Mouse (Mus musculus) forebrain, embryonic 13.5 days (tissue): ENCODE data around the gene Carmil3. TPM values are rescaled to one million over a fixed set of nuclear protein-coding genes. Genes with fewer than 3 reads are reported as not detected.

ENCODE experiments used
- ATAC-seq: fragments of 200-750 bp; cut with Nextera tagmentation; 2 replicates; pipeline ENCODE4 v1.8.0; 2017
- H3K27ac ChIP-seq: fragments of 300-500 bp; sonication (generic); 2 replicates; pipeline ENCODE4 v1.5.1; 2015; ENCODE audit warnings: inconsistent platforms, mild to moderate bottlenecking, moderate library complexity
- H3K27me3 ChIP-seq: fragments of 300-500 bp; sonication (generic); 2 replicates; pipeline ENCODE4 v1.6.1; 2015; ENCODE audit warnings: mild to moderate bottlenecking, inconsistent platforms
- H3K36me3 ChIP-seq: fragments of 300-500 bp; sonication (generic); 2 replicates; pipeline ENCODE4 v1.6.1; 2015; ENCODE audit warnings: mild to moderate bottlenecking, inconsistent platforms; ENCODE audit not compliant: poor library complexity, severe bottlenecking
- H3K4me1 ChIP-seq: fragments of 300-500 bp; sonication (generic); 2 replicates; pipeline ENCODE4 v1.6.1; 2015; ENCODE audit warnings: inconsistent platforms
- H3K4me2 ChIP-seq: fragments of 300-500 bp; sonication (generic); 2 replicates; pipeline ENCODE4 v1.6.1; 2015; ENCODE audit warnings: inconsistent platforms, mild to moderate bottlenecking, moderate library complexity
- H3K4me3 ChIP-seq: fragments of 300-500 bp; sonication (generic); 2 replicates; pipeline ENCODE4 v1.5.1; 2015; ENCODE audit warnings: mild to moderate bottlenecking, inconsistent platforms
- H3K9ac ChIP-seq: fragments of 300-500 bp; sonication (generic); 2 replicates; pipeline ENCODE4 v1.6.1; 2015; ENCODE audit warnings: mild to moderate bottlenecking, inconsistent platforms
- H3K9me3 ChIP-seq: fragments of 300-500 bp; sonication (generic); replicated peaks from 2 replicates; pipeline ENCODE4 v1.6.1; 2016; ENCODE audit warnings: inconsistent platforms
- WGBS: fragments of 180-500 bp; shearing (Covaris S2); methylation state at CpG from one replicate; pipeline ENCODE4 v1.1.7; 2015; 5-methylcytosine and 5-hydroxymethylcytosine counted together
- polyA plus RNA-seq: library from polyadenylated mRNA; unstranded; fragments of >200 nt; fragmentation: Nextera tagmentation; extraction: Ambion mirVana; gene quantifications from 2 replicates; pipeline ENCODE4 v1.2.1, GENCODE M21; 2015

The Carmil3 gene
- polyA plus RNA-seq, 1 experiment from 2014 or later, result 23.3 TPM

GRCm38 (mm10) chr14:55551347-55551746, 60.9 kb downstream of the Carmil3 start:
- no peak overlapping the region for H3K4me2 ChIP-seq
- H3K4me1 ChIP-seq, result no peaks in the 10 kb centered on the region
- H3K27me3 ChIP-seq, result no peaks in the 10 kb centered on the region
- H3K36me3 ChIP-seq, result peaks cover 20% of the 10 kb centered on the region
- ATAC-seq, result no peak
- H3K27ac ChIP-seq, result no peak overlapping the region
- H3K4me3 ChIP-seq, result no peak overlapping the region
- H3K9ac ChIP-seq, result no peak overlapping the region
- WGBS, result 73% methylated on average over 5 of the region's 5 CpGs
- no peaks in the 10 kb centered on the region for H3K9me3 ChIP-seq

- H3K4me1 ChIP-seq, result no peaks in the 10 kb centered on the region
- ATAC-seq, result no peak
- H3K9me3 ChIP-seq, result no peaks in the 10 kb centered on the region
- H3K27me3 ChIP-seq, result no peaks in the 10 kb centered on the region
- H3K4me3 ChIP-seq, result no peak overlapping the region
- H3K27ac ChIP-seq, result no peak overlapping the region
- no peak overlapping the region for H3K4me2 ChIP-seq
- WGBS, result 94% methylated on average over 8 of the region's 8 CpGs
- H3K9ac ChIP-seq, result no peak overlapping the region
- H3K36me3 ChIP-seq, result peaks cover 20% of the 10 kb centered on the region
Measured at GRCm38 (mm10) chr14:55551794-55552193, 61.3 kb downstream of the Carmil3 start.

- Histone ChIP-seq H3K9me3 (no peaks in the 10 kb centered on the region), H3K36me3 (no peaks in the 10 kb centered on the region), H3K4me2 (no peak overlapping the region), H3K9ac (no peak overlapping the region), H3K27me3 (no peaks in the 10 kb centered on the region), H3K4me3 (no peak overlapping the region), H3K27ac (no peak overlapping the region), H3K4me1 (peaks cover 7% of the 10 kb centered on the region)
- ATAC-seq, result no peak
Measured at GRCm38 (mm10) chr14:55554635-55555034, 64.2 kb downstream of the Carmil3 start.

- Histone ChIP-seq H3K9me3 (no peaks in the 10 kb centered on the region), H3K27me3 (no peaks in the 10 kb centered on the region), H3K27ac (no peak overlapping the region), H3K36me3 (no peaks in the 10 kb centered on the region), H3K4me3 (no peak overlapping the region), H3K4me1 (peaks cover 7% of the 10 kb centered on the region), H3K4me2 (no peak overlapping the region), H3K9ac (no peak overlapping the region)
- ATAC-seq, result no peak
- 85% methylated on average over 3 of the region's 3 CpGs for WGBS
Measured at GRCm38 (mm10) chr14:55555788-55556187, 65.3 kb downstream of the Carmil3 start.

- Histone ChIP-seq H3K4me2 (no peak overlapping the region), H3K9ac (no peak overlapping the region), H3K36me3 (no peaks in the 10 kb centered on the region), H3K27ac (no peak overlapping the region), H3K27me3 (no peaks in the 10 kb centered on the region), H3K9me3 (no peaks in the 10 kb centered on the region), H3K4me3 (no peak overlapping the region), H3K4me1 (peaks cover 19% of the 10 kb centered on the region)
- ATAC-seq, result no peak
- WGBS, result 26% methylated on average over 5 of the region's 5 CpGs
Measured at GRCm38 (mm10) chr14:55557003-55557402, 66.6 kb downstream of the Carmil3 start.

- WGBS, result 91% methylated on average over 3 of the region's 3 CpGs
- peaks cover 21% of the 10 kb centered on the region for H3K4me1 ChIP-seq
- H3K27ac ChIP-seq, result no peak overlapping the region
- no peak overlapping the region for H3K4me2 ChIP-seq
- ATAC-seq, result no peak
- H3K4me3 ChIP-seq, result no peak overlapping the region
- H3K36me3 ChIP-seq, result no peaks in the 10 kb centered on the region
- H3K9ac ChIP-seq, result no peak overlapping the region
- no peaks in the 10 kb centered on the region for H3K9me3 ChIP-seq
- H3K27me3 ChIP-seq, result no peaks in the 10 kb centered on the region
Measured at GRCm38 (mm10) chr14:55557587-55557986, 67.1 kb downstream of the Carmil3 start.

Other genes with a start within 250 kb of the Carmil3 start
- gene Dhrs4, start 11.9 kb upstream of the Carmil3 start, polyA plus RNA-seq, result 65.5 and 70.4 TPM in 2 replicates
- gene Cpne6, start 19.8 kb downstream of the Carmil3 start, polyA plus RNA-seq, result 1.5 and 2.0 TPM in 2 replicates
- not detected in 2 replicates for gene Nrl, start 34.3 kb downstream of the Carmil3 start, polyA plus RNA-seq
- gene Pck2, start 49.6 kb downstream of the Carmil3 start, polyA plus RNA-seq, result 17.9 and 18.1 TPM in 2 replicates
- 108 and 115 TPM in 2 replicates for gene Dcaf11, start 69.4 kb downstream of the Carmil3 start, polyA plus RNA-seq
- gene A730061H03Rik, start 69.8 kb downstream of the Carmil3 start, polyA plus RNA-seq, result 0.63 TPM in 1 of 2 replicates, not detected in the other
- gene Fitm1, start 85.0 kb downstream of the Carmil3 start, polyA plus RNA-seq, result not detected in 2 replicates
- 154 and 156 TPM in 2 replicates for gene Psme1, start 87.5 kb downstream of the Carmil3 start, polyA plus RNA-seq
- gene Emc9, start 94.7 kb downstream of the Carmil3 start, polyA plus RNA-seq, result 8.2 and 8.8 TPM in 2 replicates
- gene Psme2, start 100.5 kb downstream of the Carmil3 start, polyA plus RNA-seq, result 200 and 206 TPM in 2 replicates
- 13.3 and 22.0 TPM in 2 replicates for gene Rnf31, start 101.1 kb downstream of the Carmil3 start, polyA plus RNA-seq
- 6.9 and 7.2 TPM in 2 replicates for gene Irf9, start 112.9 kb downstream of the Carmil3 start, polyA plus RNA-seq
- gene Rec8, start 127.4 kb downstream of the Carmil3 start, polyA plus RNA-seq, result 7.9 and 9.3 TPM in 2 replicates
- 65.5 and 76.0 TPM in 2 replicates for gene Ipo4, start 145.3 kb downstream of the Carmil3 start, polyA plus RNA-seq
- gene Gm49378, start 147.2 kb downstream of the Carmil3 start, polyA plus RNA-seq, result 1.1 and 1.5 TPM in 2 replicates
- gene Tm9sf1, start 153.2 kb downstream of the Carmil3 start, polyA plus RNA-seq, result 64.3 and 71.3 TPM in 2 replicates
- gene Tssk4, start 159.5 kb downstream of the Carmil3 start, polyA plus RNA-seq, result 0.57 and 0.67 TPM in 2 replicates
- 66.3 and 70.1 TPM in 2 replicates for gene Mdp1, start 169.9 kb downstream of the Carmil3 start, polyA plus RNA-seq
- 57.5 and 60.4 TPM in 2 replicates for gene Gmpr2, start 181.3 kb downstream of the Carmil3 start, polyA plus RNA-seq
- gene Nedd8, start 181.5 kb downstream of the Carmil3 start, polyA plus RNA-seq, result 665 and 692 TPM in 2 replicates
- 45.1 and 51.6 TPM in 2 replicates for gene Tinf2, start 191.2 kb downstream of the Carmil3 start, polyA plus RNA-seq
- 0.13 and 0.21 TPM in 2 replicates for gene Tgm1, start 223.3 kb downstream of the Carmil3 start, polyA plus RNA-seq
- 33.5 and 37.8 TPM in 2 replicates for gene Rabggta, start 231.6 kb downstream of the Carmil3 start, polyA plus RNA-seq